Mouse (Mus musculus): ENCODE data around the gene Zbtb38.

DNA sequence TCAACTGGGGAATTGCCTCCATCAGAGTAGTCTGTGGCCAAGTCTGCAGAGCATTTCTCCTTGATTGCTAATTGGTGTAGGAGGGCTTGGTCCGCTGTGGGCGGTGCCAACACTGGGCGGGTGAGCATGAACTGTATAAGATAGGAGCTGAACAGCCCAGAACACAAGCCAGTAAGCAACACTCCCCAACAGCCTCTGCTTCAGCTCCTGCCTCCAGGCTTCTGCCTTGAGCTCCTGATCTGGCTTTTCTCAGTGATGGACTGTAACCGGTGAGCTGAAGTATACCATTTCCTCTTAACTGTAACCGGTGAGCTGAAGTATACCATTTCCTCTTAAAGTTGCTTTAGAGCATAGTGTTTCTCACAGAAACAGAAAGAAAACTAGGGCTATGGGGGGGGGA, 12.8 kb upstream of the Zbtb38 start:
- TF ChIP-seq CTCF (IDR thresholded peaks at IDR 0.05; ENCODE audit: low read depth) (no peak), EP300 (optimal IDR thresholded peaks at IDR 0.05) (no peak)

Measured in stomach, postnatal 0 days (tissue).